Mouse (Mus musculus): Measurements from ENCODE around the gene Prdm11. TPM values are rescaled to one million over a fixed set of nuclear protein-coding genes. Genes with fewer than 3 reads are reported as not detected.
A peak's percentile ranks its signal among the peaks of the same experiment; 100 is the strongest.

The Prdm11 gene
- total and polyA plus RNA-seq, 2 experiments: 0.46 to 0.73 TPM

DNA sequence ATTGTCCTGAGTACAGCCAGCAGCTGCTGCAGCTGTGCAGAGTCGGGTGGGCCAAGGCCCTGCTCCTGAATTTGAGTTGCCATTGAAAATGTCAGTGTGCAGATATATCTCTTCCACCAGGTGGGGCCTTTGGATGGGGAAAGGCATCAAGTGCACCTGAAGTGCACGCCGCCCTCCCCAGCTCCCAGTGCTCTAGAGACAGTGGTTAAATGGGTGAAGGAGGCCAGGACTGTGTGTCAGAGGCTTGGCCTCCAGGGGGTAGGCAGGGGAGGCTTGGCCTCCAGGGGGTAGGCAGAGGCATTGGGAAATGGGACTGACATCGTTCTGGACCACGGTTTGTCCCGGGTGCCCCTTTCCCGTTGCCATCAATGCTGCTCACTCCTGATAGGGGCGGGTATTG lies 79.7 kb downstream of the Prdm11 start:
- TF ChIP-seq CTCF (IDR thresholded peaks at IDR 0.05; ENCODE audit: low read depth, low read length) (0 out of 2 replicates have a peak, but pooled peaks have one; percentile 3), POLR2A (IDR thresholded peaks at IDR 0.05; ENCODE audit: extremely low read depth, insufficient read depth, low read length) (no peak)
- WGBS: 66% methylated on average over 8 of the region's 8 CpGs
- Histone ChIP-seq H3K79me2 (ENCODE audit: control insufficient read depth, insufficient read depth, low read length) (no peaks in the 10 kb centered on the region), H3K36me3 (ENCODE audit: control insufficient read depth, insufficient read depth, low read length) (no peaks in the 10 kb centered on the region), H3K27ac (replicated peaks; ENCODE audit: insufficient read depth, low read depth, low read length) (no peak overlapping the region), H3K9ac (ENCODE audit: low read depth, low read length) (no peak overlapping the region), H3K27me3 (ENCODE audit: control insufficient read depth, insufficient read depth, low read length) (no peaks in the 10 kb centered on the region), H3K4me3 (ENCODE audit: insufficient read depth, low read depth, low read length) (no peak overlapping the region), H3K4me1 (ENCODE audit: control insufficient read depth, insufficient read depth, low read length) (no peaks in the 10 kb centered on the region)
- DNase-seq (ENCODE audit: extremely low read depth, low read depth, low spot score): no peak

DNA sequence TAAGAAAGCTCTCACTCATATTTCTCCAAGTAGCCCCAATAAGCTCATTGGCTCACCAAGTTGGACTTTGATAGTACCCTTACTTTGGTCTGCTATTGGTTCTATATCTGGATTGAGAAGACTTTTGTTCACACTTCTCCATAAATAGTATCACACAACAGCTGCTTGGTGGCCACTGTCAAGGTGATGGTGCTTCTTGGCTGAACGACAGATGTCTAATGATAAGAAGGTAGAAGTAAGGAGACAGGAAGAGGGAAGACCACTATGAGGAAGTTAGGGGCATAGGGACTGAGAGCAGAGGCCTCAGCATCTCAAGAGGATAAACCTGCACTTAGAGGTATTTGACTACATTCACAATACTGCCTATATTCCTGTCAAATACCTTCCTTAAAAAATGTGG lies 81.6 kb downstream of the Prdm11 start:
- no peak for DNase-seq (ENCODE audit: extremely low read depth, low read depth, low spot score)
- H3K9ac ChIP-seq (ENCODE audit: low read depth, low read length): no peak overlapping the region
- 94% methylated on average over 1 of the region's 1 CpGs for WGBS

DNA sequence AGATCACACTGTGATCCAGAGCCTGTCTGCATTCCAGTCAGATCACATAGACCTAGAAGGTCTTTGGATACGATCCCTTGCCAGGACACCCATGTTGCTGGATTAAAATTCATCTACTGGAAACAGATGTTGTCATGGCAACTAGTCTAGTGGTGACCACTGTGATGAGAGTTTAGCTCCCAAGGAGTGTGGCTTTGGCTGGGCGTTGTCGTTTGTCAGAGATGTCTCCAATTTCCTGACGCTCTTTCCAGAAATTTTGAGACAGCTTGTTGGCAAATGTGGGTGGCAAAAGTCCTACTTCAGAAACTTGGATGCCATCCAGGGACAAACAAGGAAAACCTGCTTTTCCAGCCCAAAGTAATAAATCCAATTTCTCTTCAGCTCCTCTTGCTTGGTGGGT lies 87.3 kb downstream of the Prdm11 start:
- no peak overlapping the region for H3K27ac ChIP-seq (replicated peaks; ENCODE audit: insufficient read depth, low read depth, low read length)
- no peaks in the 10 kb centered on the region for H3K4me1 ChIP-seq (ENCODE audit: control insufficient read depth, insufficient read depth, low read length)
- no peaks in the 10 kb centered on the region for H3K79me2 ChIP-seq (ENCODE audit: control insufficient read depth, insufficient read depth, low read length)
- no peak overlapping the region for H3K4me3 ChIP-seq (ENCODE audit: insufficient read depth, low read depth, low read length)
- no peak overlapping the region for H3K9ac ChIP-seq (ENCODE audit: low read depth, low read length)
- DNase-seq (ENCODE audit: extremely low read depth, low read depth, low spot score): no peak
- 81% methylated on average over 4 of the region's 4 CpGs for WGBS
- TF ChIP-seq CTCF (IDR thresholded peaks at IDR 0.05; ENCODE audit: low read depth, low read length) (no peak), POLR2A (IDR thresholded peaks at IDR 0.05; ENCODE audit: extremely low read depth, insufficient read depth, low read length) (no peak)
- H3K36me3 ChIP-seq (ENCODE audit: control insufficient read depth, insufficient read depth, low read length): no peaks in the 10 kb centered on the region
- no peaks in the 10 kb centered on the region for H3K27me3 ChIP-seq (ENCODE audit: control insufficient read depth, insufficient read depth, low read length)

More for the DNA sequence above, 81.6 kb downstream of the Prdm11 start:
- Histone ChIP-seq H3K79me2 (ENCODE audit: control insufficient read depth, insufficient read depth, low read length) (no peaks in the 10 kb centered on the region), H3K27ac (replicated peaks; ENCODE audit: insufficient read depth, low read depth, low read length) (no peak overlapping the region), H3K27me3 (ENCODE audit: control insufficient read depth, insufficient read depth, low read length) (no peaks in the 10 kb centered on the region), H3K36me3 (ENCODE audit: control insufficient read depth, insufficient read depth, low read length) (no peaks in the 10 kb centered on the region), H3K4me3 (ENCODE audit: insufficient read depth, low read depth, low read length) (no peak overlapping the region), H3K4me1 (ENCODE audit: control insufficient read depth, insufficient read depth, low read length) (no peaks in the 10 kb centered on the region)
- TF ChIP-seq CTCF (IDR thresholded peaks at IDR 0.05; ENCODE audit: low read depth, low read length) (no peak), POLR2A (IDR thresholded peaks at IDR 0.05; ENCODE audit: extremely low read depth, insufficient read depth, low read length) (no peak)

DNA sequence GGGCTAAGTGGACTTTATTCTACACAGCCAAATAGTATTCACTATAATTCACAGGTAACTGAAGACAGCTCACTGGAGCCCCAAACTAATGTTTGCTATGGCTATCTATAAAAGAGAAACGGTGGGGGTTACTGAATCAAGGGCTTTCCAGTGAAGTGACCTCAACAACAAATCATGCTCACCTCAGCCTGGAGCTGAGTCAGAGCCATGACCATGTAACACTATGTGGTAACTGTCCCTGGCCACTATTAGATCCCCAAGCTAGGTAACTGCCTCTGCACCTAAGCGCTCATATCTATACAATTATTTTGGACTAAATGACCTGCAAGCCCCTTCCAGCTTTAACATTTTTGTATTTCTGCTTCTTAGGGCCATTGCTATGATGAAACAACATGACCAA lies 89.0 kb downstream of the Prdm11 start:
- Histone ChIP-seq H3K27ac (replicated peaks; ENCODE audit: insufficient read depth, low read depth, low read length) (no peak overlapping the region), H3K4me3 (ENCODE audit: insufficient read depth, low read depth, low read length) (no peak overlapping the region), H3K9ac (ENCODE audit: low read depth, low read length) (no peak overlapping the region), H3K36me3 (ENCODE audit: control insufficient read depth, insufficient read depth, low read length) (no peaks in the 10 kb centered on the region), H3K4me1 (ENCODE audit: control insufficient read depth, insufficient read depth, low read length) (no peaks in the 10 kb centered on the region), H3K27me3 (ENCODE audit: control insufficient read depth, insufficient read depth, low read length) (no peaks in the 10 kb centered on the region), H3K79me2 (ENCODE audit: control insufficient read depth, insufficient read depth, low read length) (no peaks in the 10 kb centered on the region)
- no peak for DNase-seq (ENCODE audit: extremely low read depth, low read depth, low spot score)
- TF ChIP-seq POLR2A (IDR thresholded peaks at IDR 0.05; ENCODE audit: extremely low read depth, insufficient read depth, low read length) (no peak), CTCF (IDR thresholded peaks at IDR 0.05; ENCODE audit: low read depth, low read length) (no peak)
- 69% methylated on average over 2 of the region's 2 CpGs for WGBS

DNA sequence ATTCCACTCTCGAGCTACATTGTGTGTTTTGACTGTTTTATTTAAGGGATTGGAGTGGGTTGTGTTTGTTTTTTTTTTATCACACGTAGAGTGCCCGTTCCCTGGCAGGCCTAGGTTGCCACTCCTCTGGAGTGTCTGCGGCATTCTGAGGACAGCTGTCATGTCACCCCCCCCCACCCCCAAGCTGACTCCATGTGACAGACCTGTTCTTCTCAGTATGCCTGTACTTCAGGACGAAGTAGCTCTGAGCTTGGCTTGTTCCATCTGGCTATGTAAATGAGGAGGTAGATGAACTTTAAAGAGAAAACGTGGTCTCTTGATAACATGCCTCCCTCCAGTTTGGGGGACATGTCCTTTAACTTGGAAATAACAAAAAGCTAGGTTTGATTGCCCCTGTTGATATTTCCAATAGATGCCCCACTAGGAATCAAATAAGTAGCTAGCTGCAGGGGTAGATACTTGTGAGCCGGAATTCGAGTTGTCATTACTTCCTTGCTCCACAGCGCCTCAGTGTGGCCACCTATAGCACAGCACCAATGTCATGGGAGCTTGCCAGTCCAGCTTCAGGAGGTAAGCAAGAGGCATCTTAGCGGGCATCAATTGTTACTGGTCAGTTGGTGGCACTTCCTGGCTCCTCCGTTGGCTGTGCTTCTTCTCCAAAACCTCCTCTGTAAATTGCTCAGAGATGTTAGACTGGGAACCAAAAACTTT lies 91.4 kb downstream of the Prdm11 start:
- Histone ChIP-seq H3K4me3 (ENCODE audit: insufficient read depth, low read depth, low read length) (no peak overlapping the region), H3K9ac (ENCODE audit: low read depth, low read length) (no peak overlapping the region), H3K36me3 (ENCODE audit: control insufficient read depth, insufficient read depth, low read length) (no peaks in the 10 kb centered on the region), H3K79me2 (ENCODE audit: control insufficient read depth, insufficient read depth, low read length) (no peaks in the 10 kb centered on the region), H3K27me3 (ENCODE audit: control insufficient read depth, insufficient read depth, low read length) (no peaks in the 10 kb centered on the region), H3K27ac (replicated peaks; ENCODE audit: insufficient read depth, low read depth, low read length) (no peak overlapping the region), H3K4me1 (ENCODE audit: control insufficient read depth, insufficient read depth, low read length) (no peaks in the 10 kb centered on the region)
- WGBS: 45% methylated on average over 11 of the region's 11 CpGs
- TF ChIP-seq POLR2A (IDR thresholded peaks at IDR 0.05; ENCODE audit: extremely low read depth, insufficient read depth, low read length) (no peak), CTCF (IDR thresholded peaks at IDR 0.05; ENCODE audit: low read depth, low read length) (peak; percentile 81)
- peak; percentile 21 for DNase-seq (ENCODE audit: extremely low read depth, low read depth, low spot score)

DNA sequence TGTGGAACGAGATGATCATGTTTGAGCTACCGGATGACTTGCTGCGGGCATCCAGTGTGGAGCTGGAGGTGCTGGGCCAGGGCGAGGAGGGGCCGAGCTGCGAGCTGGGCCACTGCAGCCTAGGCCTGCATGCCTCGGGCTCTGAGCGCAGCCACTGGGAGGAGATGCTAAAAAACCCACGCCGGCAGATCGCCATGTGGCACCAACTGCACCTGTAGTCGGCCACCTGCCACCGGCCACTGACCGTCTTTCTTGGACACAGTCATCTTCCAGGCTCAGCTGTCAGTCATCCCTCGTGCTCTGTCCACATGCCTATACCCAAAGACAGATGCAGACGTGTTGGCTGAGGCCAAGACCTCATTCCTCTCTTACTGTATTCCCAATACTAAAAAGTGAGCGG lies 92.5 kb downstream of the Prdm11 start:
- no peaks in the 10 kb centered on the region for H3K79me2 ChIP-seq (ENCODE audit: control insufficient read depth, insufficient read depth, low read length)
- H3K4me1 ChIP-seq (ENCODE audit: control insufficient read depth, insufficient read depth, low read length): no peaks in the 10 kb centered on the region
- no peaks in the 10 kb centered on the region for H3K36me3 ChIP-seq (ENCODE audit: control insufficient read depth, insufficient read depth, low read length)
- H3K27me3 ChIP-seq (ENCODE audit: control insufficient read depth, insufficient read depth, low read length): no peaks in the 10 kb centered on the region
- no peak overlapping the region for H3K9ac ChIP-seq (ENCODE audit: low read depth, low read length)
- 92% methylated on average over 17 of the region's 17 CpGs for WGBS
- no peak overlapping the region for H3K4me3 ChIP-seq (ENCODE audit: insufficient read depth, low read depth, low read length)
- TF ChIP-seq CTCF (IDR thresholded peaks at IDR 0.05; ENCODE audit: low read depth, low read length): no peak
- H3K27ac ChIP-seq (replicated peaks; ENCODE audit: insufficient read depth, low read depth, low read length): no peak overlapping the region
- no peak for DNase-seq (ENCODE audit: extremely low read depth, low read depth, low spot score)
